Mouse (Mus musculus) kidney, adult 2 months (tissue): ENCODE results near the gene A230072I06Rik. TPM values are rescaled to one million over a fixed set of nuclear protein-coding genes. Genes with fewer than 3 reads are reported as not detected.

ENCODE experiments used
- DNase-seq: peaks from one replicate; pipeline ENCODE4 v3.0.0; 2021
- H3K27ac ChIP-seq: fragments of 200-500 bp; 2 replicates; pipeline ENCODE4 v1.5.1; 2012; ENCODE audit warnings: low read depth, low read length, control low read depth, inconsistent platforms; ENCODE audit not compliant: insufficient read depth
- H3K27me3 ChIP-seq: fragments of 200-500 bp; replicated peaks from 2 replicates; pipeline ENCODE4 v1.6.1; 2012; ENCODE audit warnings: mild to moderate bottlenecking, moderate library complexity, low read length, inconsistent platforms; ENCODE audit not compliant: control insufficient read depth, insufficient read depth
- H3K36me3 ChIP-seq: fragments of 200-500 bp; 2 replicates; pipeline ENCODE4 v1.6.1; 2012; ENCODE audit warnings: mild to moderate bottlenecking, moderate library complexity, low read length, inconsistent platforms; ENCODE audit not compliant: control insufficient read depth, insufficient read depth
- H3K4me1 ChIP-seq: fragments of 200-500 bp; 2 replicates; pipeline ENCODE4 v1.6.1; 2011; ENCODE audit warnings: low read length; ENCODE audit not compliant: control insufficient read depth, insufficient read depth
- H3K4me3 ChIP-seq: fragments of 200-500 bp; 2 replicates; pipeline ENCODE4 v1.5.1; 2011; ENCODE audit warnings: mild to moderate bottlenecking, low read depth, low read length, control low read depth; ENCODE audit not compliant: insufficient read depth
- CTCF ChIP-seq: fragments of 200-500 bp; conservative IDR thresholded peaks from 2 replicates; pipeline ENCODE4 v1.5.1; 2011; ENCODE audit warnings: low read depth, mild to moderate bottlenecking, control low read depth, low read length, moderate library complexity, mixed read lengths; ENCODE audit not compliant: insufficient read depth, insufficient read length
- POLR2A ChIP-seq: fragments of 200-500 bp; IDR thresholded peaks from one replicate; pipeline ENCODE4 v1.6.1; 2011; ENCODE audit warnings: low read depth, low read length, control low read depth
- WGBS: fragments of 180-500 bp; shearing (Covaris S2); methylation state at CpG from one replicate; pipeline ENCODE4 v1.1.7; 2018; 5-methylcytosine and 5-hydroxymethylcytosine counted together
- polyA plus RNA-seq: library from polyadenylated mRNA; depleted of rRNA; stranded (reverse); fragments of >200 nt; gene quantifications from 2 replicates; pipeline ENCODE4 v1.2.3, GENCODE M21; 2012

The A230072I06Rik gene
- polyA plus RNA-seq, 1 experiment: not detected

- WGBS: 72% methylated on average over 10 of the region's 10 CpGs
- H3K27ac ChIP-seq: no peak overlapping the region
- no peak overlapping the region for H3K4me3 ChIP-seq
- H3K36me3 ChIP-seq: no peaks in the 10 kb centered on the region
- H3K27me3 ChIP-seq: no peaks in the 10 kb centered on the region
- no peak for DNase-seq
- no peaks in the 10 kb centered on the region for H3K4me1 ChIP-seq
- no peak for TF ChIP-seq POLR2A
Measured at GRCm38 (mm10) chr8:12298326-12298950, 19.8 kb downstream of the A230072I06Rik start.

GRCm38 (mm10) chr8:12301998-12302397 lies 23.4 kb downstream of the A230072I06Rik start:
- Histone ChIP-seq H3K27ac (no peak overlapping the region), H3K4me1 (no peaks in the 10 kb centered on the region), H3K36me3 (no peaks in the 10 kb centered on the region), H3K27me3 (no peaks in the 10 kb centered on the region), H3K4me3 (no peak overlapping the region)
- no peak for TF ChIP-seq CTCF
- no peak for TF ChIP-seq POLR2A
- DNase-seq: no peak
- WGBS: 76% methylated on average over 14 of the region's 14 CpGs

GRCm38 (mm10) chr8:12312975-12313734 lies 34.5 kb downstream of the A230072I06Rik start:
- DNase-seq: no peak
- TF ChIP-seq CTCF (no peak), POLR2A (no peak)
- Histone ChIP-seq H3K4me1 (no peaks in the 10 kb centered on the region), H3K4me3 (no peak overlapping the region), H3K36me3 (no peaks in the 10 kb centered on the region), H3K27ac (no peak overlapping the region), H3K27me3 (no peaks in the 10 kb centered on the region)
- 18% methylated on average over 16 of the region's 16 CpGs for WGBS

GRCm38 (mm10) chr8:12314258-12314657 lies 35.6 kb downstream of the A230072I06Rik start:
- Histone ChIP-seq H3K4me3 (no peak overlapping the region), H3K36me3 (no peaks in the 10 kb centered on the region), H3K27ac (no peak overlapping the region), H3K4me1 (no peaks in the 10 kb centered on the region), H3K27me3 (no peaks in the 10 kb centered on the region)
- DNase-seq: no peak
- 23% methylated on average over 11 of the region's 11 CpGs for WGBS
- TF ChIP-seq POLR2A (no peak), CTCF (no peak)

GRCm38 (mm10) chr8:12315177-12315576 lies 36.6 kb downstream of the A230072I06Rik start:
- Histone ChIP-seq H3K27me3 (no peaks in the 10 kb centered on the region), H3K4me3 (no peak overlapping the region), H3K4me1 (no peaks in the 10 kb centered on the region), H3K36me3 (no peaks in the 10 kb centered on the region), H3K27ac (no peak overlapping the region)
- TF ChIP-seq POLR2A (no peak), CTCF (no peak)
- WGBS: 68% methylated on average over 5 of the region's 5 CpGs
- DNase-seq: no peak

- DNase-seq: no peak
- Histone ChIP-seq H3K4me3 (no peak overlapping the region), H3K27me3 (no peaks in the 10 kb centered on the region), H3K36me3 (no peaks in the 10 kb centered on the region), H3K27ac (no peak overlapping the region), H3K4me1 (no peaks in the 10 kb centered on the region)
- TF ChIP-seq CTCF (no peak), POLR2A (no peak)
- 51% methylated on average over 11 of the region's 11 CpGs for WGBS
Measured at GRCm38 (mm10) chr8:12319755-12320455, 41.3 kb downstream of the A230072I06Rik start.

GRCm38 (mm10) chr8:12322071-12322470 lies 43.5 kb downstream of the A230072I06Rik start:
- no peaks in the 10 kb centered on the region for H3K36me3 ChIP-seq
- no peak for DNase-seq
- no peak overlapping the region for H3K4me3 ChIP-seq
- 83% methylated on average over 6 of the region's 6 CpGs for WGBS
- H3K27me3 ChIP-seq: no peaks in the 10 kb centered on the region
- TF ChIP-seq POLR2A (no peak), CTCF (no peak)
- no peaks in the 10 kb centered on the region for H3K4me1 ChIP-seq
- no peak overlapping the region for H3K27ac ChIP-seq
